Mouse (Mus musculus): ENCODE results near the gene Hist3h2a.

The Hist3h2a gene

GRCm38 (mm10) chr11:58993091-58993670, 38.7 kb downstream of the Hist3h2a start:
- DNase-seq = no peak

- peak; percentile 64 to 77 for DNase-seq
Observed at GRCm38 (mm10) chr11:58994337-58994826, 39.9 kb downstream of the Hist3h2a start.

- DNase-seq = no peak
Observed at GRCm38 (mm10) chr11:58995061-58995806, 40.7 kb downstream of the Hist3h2a start.

GRCm38 (mm10) chr11:58995807-58996370, 41.4 kb downstream of the Hist3h2a start:
- no peak for DNase-seq

GRCm38 (mm10) chr11:58997541-58997940, 43.1 kb downstream of the Hist3h2a start:
- DNase-seq = no peak

- DNase-seq = peak; percentile 33 to 46
Observed at GRCm38 (mm10) chr11:58999158-58999557, 44.7 kb downstream of the Hist3h2a start.

GRCm38 (mm10) chr11:58999830-59000229, 45.3 kb downstream of the Hist3h2a start:
- DNase-seq = no peak

GRCm38 (mm10) chr11:59000635-59001034, 46.1 kb downstream of the Hist3h2a start:
- no peak for DNase-seq

- DNase-seq = no peak
Observed at GRCm38 (mm10) chr11:59002327-59003079, 48.0 kb downstream of the Hist3h2a start.

Data from lung, postnatal 4 days (tissue).